In genomic region chr5:64810860-64811499, GRCm38 (mm10) we compare ENCODE assay signal across 8 mouse cellular contexts. TPM values are rescaled to one million over a fixed set of nuclear protein-coding genes. Genes with fewer than 3 reads are reported as not detected.
DNase-seq lines count a peak whose midpoint lies in the region; ATAC-seq and TF ChIP-seq lines count a peak whose summit lies in the region.

No protein-coding gene starts in this region.

- H3K4me1 ChIP-seq in limb, embryonic 12.5 days (replicated peaks) = peaks cover 63% of the 10 kb centered on the region
- peaks cover 56% of the 10 kb centered on the region for H3K4me1 ChIP-seq in midbrain, embryonic 13.5 days (replicated peaks)

- H3K4me2 ChIP-seq in limb, embryonic 12.5 days = peak overlapping the region; percentile 40
- peak overlapping the region; percentile 36 for H3K4me2 ChIP-seq in midbrain, embryonic 13.5 days (replicated peaks)

- peak overlapping the region; percentile 10; the same call in 1 of the 2 replicates for H3K4me3 ChIP-seq in layer of hippocampus, adult 2 months
- H3K4me3 ChIP-seq in limb, embryonic 12.5 days (replicated peaks) = no peak overlapping the region
- H3K4me3 ChIP-seq in midbrain, embryonic 13.5 days (replicated peaks) = no peak overlapping the region

- 0 out of 2 replicates have a peak, but pooled peaks cover 3% of the 10 kb centered on the region for H3K36me3 ChIP-seq in limb, embryonic 12.5 days
- no peaks in the 10 kb centered on the region for H3K36me3 ChIP-seq in midbrain, embryonic 13.5 days

- no peak for DNase-seq in layer of hippocampus, adult 2 months (ENCODE audit: low spot score in 2 of 2)
- no peak for DNase-seq in layer of hippocampus, adult 8-10 months (ENCODE audit: low spot score in 2 of 2)
- DNase-seq in embryo, embryonic 11 days = peak; percentile 80
- peak; percentile 56 to 61 for DNase-seq in heart, postnatal 14 days
- DNase-seq in right cerebral cortex, postnatal 14 days = no peak
- DNase-seq in cerebellum, postnatal 36 days = no peak

- TF ChIP-seq CTCF in layer of hippocampus, adult 2 months (conservative IDR thresholded peaks at IDR 0.05) = no peak

- peak; percentile 16; the same call in 1 of the 2 replicates for ATAC-seq in limb, embryonic 12.5 days (ENCODE audit: insufficient number of reproducible peaks, insufficient read depth, low FRiP score, low TSS enrichment, low read depth)
- ATAC-seq in midbrain, embryonic 13.5 days = peak; percentile 89

- intact Hi-C loops in heart, postnatal 14 days (cut with DNase I) = loop anchor here (5.0 kb wide), 1 partner anchor 109 kb away; no protein-coding TSS in a partner anchor

- no peaks in the 10 kb centered on the region for H3K27me3 ChIP-seq in limb, embryonic 12.5 days
- H3K27me3 ChIP-seq in midbrain, embryonic 13.5 days = no peaks in the 10 kb centered on the region

- no peaks in the 10 kb centered on the region for H3K9me3 ChIP-seq in limb, embryonic 12.5 days
- H3K9me3 ChIP-seq in midbrain, embryonic 13.5 days = no peaks in the 10 kb centered on the region

- 2% methylated on average over 9 of the region's 9 CpGs for WGBS in limb, embryonic 12.5 days
- 3% methylated on average over 9 of the region's 9 CpGs for WGBS in midbrain, embryonic 13.5 days

- peak overlapping the region; percentile 91 for H3K27ac ChIP-seq in layer of hippocampus, adult 2 months
- peak overlapping the region; percentile 91 for H3K27ac ChIP-seq in limb, embryonic 12.5 days
- H3K27ac ChIP-seq in midbrain, embryonic 13.5 days = peak overlapping the region; percentile 81

- 0 out of 2 replicates have a peak overlapping the region, but pooled peaks have one; percentile 18 for H3K9ac ChIP-seq in limb, embryonic 12.5 days (replicated peaks)
- H3K9ac ChIP-seq in midbrain, embryonic 13.5 days (replicated peaks) = peak overlapping the region; percentile 48; the same call in 1 of the 2 replicates

RNA-seq across cellular contexts. Expression of gene Klf3, which starts 7.8 kb away (rescaled TPM):
- 10 to 100 TPM; 55.0 to 55.2 TPM for total RNA-seq in layer of hippocampus, adult 2 months (2021)
- total RNA-seq in layer of hippocampus, adult 8-10 months (2022) = 10 to 100 TPM; 50.8 to 60.7 (median 54.0) TPM
- 10 to 100 TPM; 61.8 to 77.4 TPM for total RNA-seq in heart, postnatal 14 days (2021)
- polyA plus RNA-seq in limb, embryonic 12.5 days (2016; fragmentation: Nextera tagmentation; extraction: Ambion mirVana) = 37.2 and 37.8 TPM in 2 replicates
- 19.2 and 26.0 TPM in 2 replicates for polyA plus RNA-seq in midbrain, embryonic 13.5 days (2015; fragmentation: Nextera tagmentation; extraction: Ambion mirVana)

Comparison
In these comparisons a context has a peak if more than half of its experiments do, and no peak if none do; other contexts are left out.
1. DNase-seq: peak in embryo, embryonic 11 days (single experiment) and heart, postnatal 14 days (2 of 2); none in layer of hippocampus, adult 2 months (0 of 2), layer of hippocampus, adult 8-10 months (0 of 2), right cerebral cortex, postnatal 14 days (single experiment) and cerebellum, postnatal 36 days (0 of 2).
2. Peak in every context shown above with its lines, with median percentiles within 50 percentile points of each other: H3K27ac ChIP-seq.